Mouse (Mus musculus) c-Kit-positive CD71-positive TER-119-positive erythroid progenitor cells, embryonic 14.5 days (primary cell): ENCODE data around the gene Fam129a.

Source experiments
- DNase-seq: peaks from one replicate; pipeline ENCODE4 v3.0.0-alpha.2; 2013; ENCODE audit warnings: low spot score

Gene Fam129a

GRCm38 (mm10) chr1:151697901-151698641 is 127.1 kb downstream of the Fam129a start:
- DNase-seq, result no peak

- no peak for DNase-seq
Measured at GRCm38 (mm10) chr1:151699363-151699762, 128.4 kb downstream of the Fam129a start.

GRCm38 (mm10) chr1:151702816-151703215 is 131.8 kb downstream of the Fam129a start:
- DNase-seq, result no peak

- DNase-seq, result peak; percentile 75
Measured at GRCm38 (mm10) chr1:151705723-151706396, 134.9 kb downstream of the Fam129a start.

GRCm38 (mm10) chr1:151706397-151706752 is 135.4 kb downstream of the Fam129a start:
- no peak for DNase-seq

- DNase-seq, result no peak
Measured at GRCm38 (mm10) chr1:151708966-151709733, 138.2 kb downstream of the Fam129a start.

- DNase-seq, result no peak
Measured at GRCm38 (mm10) chr1:151709734-151710022, 138.7 kb downstream of the Fam129a start.

- no peak for DNase-seq
Measured at GRCm38 (mm10) chr1:151710424-151711055, 139.6 kb downstream of the Fam129a start.

- no peak for DNase-seq
Measured at GRCm38 (mm10) chr1:151711062-151711461, 140.1 kb downstream of the Fam129a start.

- DNase-seq, result no peak
Measured at GRCm38 (mm10) chr1:151712664-151713063, 141.7 kb downstream of the Fam129a start.

GRCm38 (mm10) chr1:151713622-151714021 is 142.6 kb downstream of the Fam129a start:
- no peak for DNase-seq

- no peak for DNase-seq
Measured at GRCm38 (mm10) chr1:151716024-151716710, 145.2 kb downstream of the Fam129a start.

GRCm38 (mm10) chr1:151717624-151718023 is 146.6 kb downstream of the Fam129a start:
- DNase-seq, result no peak

- DNase-seq, result no peak
Measured at GRCm38 (mm10) chr1:151718575-151718974, 147.6 kb downstream of the Fam129a start.

GRCm38 (mm10) chr1:151719911-151720310 is 148.9 kb downstream of the Fam129a start:
- DNase-seq, result no peak

GRCm38 (mm10) chr1:151720566-151720965 is 149.6 kb downstream of the Fam129a start:
- no peak for DNase-seq

- DNase-seq, result no peak
Measured at GRCm38 (mm10) chr1:151721357-151721983, 150.5 kb downstream of the Fam129a start.

- DNase-seq, result no peak
Measured at GRCm38 (mm10) chr1:151723771-151724170, 152.8 kb downstream of the Fam129a start.

- DNase-seq, result no peak
Measured at GRCm38 (mm10) chr1:151725590-151725989, 154.6 kb downstream of the Fam129a start.

- no peak for DNase-seq
Measured at GRCm38 (mm10) chr1:151726358-151726757, 155.4 kb downstream of the Fam129a start.

GRCm38 (mm10) chr1:151728141-151728540 is 157.2 kb downstream of the Fam129a start:
- no peak for DNase-seq
